Mouse (Mus musculus) liver, postnatal 0 days (tissue): ENCODE measurements at regions not wholly inside any gene's neighbourhood (a gene's known extent, or its start where the extent isn't known, plus 50 kb on each side); places are given as distances from the start of the nearest gene placed in this dataset.

Experiments
- CTCF ChIP-seq: sonication (generic); IDR thresholded peaks from 2 replicates; pipeline ENCODE4 v1.5.1; 2016; ENCODE audit warnings: antibody characterized with exemption, low read depth
- EP300 ChIP-seq: IDR thresholded peaks from 2 replicates; pipeline ENCODE4 v1.6.1; 2016; ENCODE audit warnings: antibody characterized with exemption, low read depth, mild to moderate bottlenecking

DNA sequence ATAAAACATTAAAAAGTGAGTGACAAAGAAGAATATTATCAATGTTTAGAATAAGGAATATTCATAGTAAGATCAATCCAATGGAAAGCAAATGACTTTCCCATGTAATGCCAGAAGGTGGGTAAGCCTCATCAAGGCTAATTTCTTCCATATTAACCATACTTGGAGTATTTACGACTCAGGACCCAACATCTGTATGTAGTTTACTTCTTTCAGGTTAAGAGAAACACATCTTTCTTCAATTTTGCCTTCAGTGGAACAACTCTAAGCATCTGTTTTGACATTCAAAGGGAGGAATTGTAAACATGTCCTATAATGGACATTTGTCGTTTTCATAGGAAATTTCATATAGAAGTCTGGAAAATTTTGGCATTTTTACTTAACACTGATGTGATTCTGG lies 1047.8 kb upstream of the Gm7489 start:
- no peak for TF ChIP-seq CTCF
- no peak for TF ChIP-seq EP300
